Mouse (Mus musculus) CH12.LX (cell line): ENCODE data around the gene C2cd4d.

Source experiments
- EP300 ChIP-seq: IDR thresholded peaks from 2 replicates; pipeline ENCODE4 v1.6.1; 2011; ENCODE audit warnings: low read length, improper control_type of control experiment
- MAX ChIP-seq: IDR thresholded peaks from 2 replicates; pipeline ENCODE4 v1.6.1; 2011; ENCODE audit warnings: low read length, improper control_type of control experiment
- POLR2A ChIP-seq: IDR thresholded peaks from 2 replicates; pipeline ENCODE4 v1.6.1; 2011; ENCODE audit warnings: low read depth, mild to moderate bottlenecking, improper control_type of control experiment, low read length
- RAD21 ChIP-seq: IDR thresholded peaks from 2 replicates; pipeline ENCODE4 v1.6.1; 2011; ENCODE audit warnings: low read depth, mild to moderate bottlenecking, low read length, improper control_type of control experiment, moderate library complexity
- ZKSCAN1 ChIP-seq: IDR thresholded peaks from 2 replicates; pipeline ENCODE4 v1.6.1; 2012; ENCODE audit warnings: low read depth, inconsistent platforms, low read length, improper control_type of control experiment, borderline replicate concordance

DNA sequence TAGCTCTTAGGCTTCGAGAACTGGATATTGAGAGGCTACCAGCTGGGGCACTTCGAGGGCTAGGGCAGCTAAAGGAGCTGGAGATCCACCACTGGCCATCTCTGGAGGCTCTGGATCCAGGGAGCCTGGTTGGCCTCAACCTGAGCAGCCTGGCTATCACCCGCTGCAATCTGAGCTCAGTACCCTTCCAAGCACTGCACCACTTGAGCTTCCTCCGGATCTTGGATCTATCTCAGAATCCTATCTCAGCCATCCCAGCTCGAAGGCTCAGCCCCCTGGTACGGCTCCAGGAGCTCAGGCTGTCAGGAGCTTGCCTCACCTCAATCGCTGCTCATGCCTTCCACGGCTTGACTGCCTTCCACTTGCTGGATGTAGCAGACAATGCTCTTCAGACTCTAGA lies 40.2 kb downstream of the C2cd4d start:
- no peak for TF ChIP-seq MAX
- TF ChIP-seq POLR2A, result no peak
- TF ChIP-seq EP300, result no peak
- TF ChIP-seq ZKSCAN1, result no peak
- TF ChIP-seq RAD21, result no peak
